Mouse (Mus musculus) forebrain, embryonic 12.5 days (tissue): ENCODE measurements around the gene Stkld1. TPM values are rescaled to one million over a fixed set of nuclear protein-coding genes. Genes with fewer than 3 reads are reported as not detected.
"Not testable (repeated sequence)": the region's sequence is repeated elsewhere in the genome, so short reads cannot be mapped to it uniquely, and the experiment has no call there.

ENCODE experiments used
- ATAC-seq: fragments of 200-750 bp; cut with Nextera tagmentation; 2 replicates; pipeline ENCODE4 v1.8.0; 2017; ENCODE audit warnings: moderate TSS enrichment; ENCODE audit not compliant: low FRiP score
- H3K27ac ChIP-seq: fragments of 300-500 bp; sonication (generic); 2 replicates; pipeline ENCODE4 v1.5.1; 2016; ENCODE audit warnings: mild to moderate bottlenecking
- H3K27me3 ChIP-seq: fragments of 300-500 bp; sonication (generic); 2 replicates; pipeline ENCODE4 v1.6.1; 2016; ENCODE audit warnings: mild to moderate bottlenecking
- H3K36me3 ChIP-seq: fragments of 300-500 bp; sonication (generic); replicated peaks from 2 replicates; pipeline ENCODE4 v1.6.1; 2016; ENCODE audit warnings: mild to moderate bottlenecking
- H3K4me1 ChIP-seq: fragments of 300-500 bp; sonication (generic); 2 replicates; pipeline ENCODE4 v1.6.1; 2016
- H3K4me2 ChIP-seq: fragments of 300-500 bp; sonication (generic); 2 replicates; pipeline ENCODE4 v1.6.1; 2016; ENCODE audit warnings: mild to moderate bottlenecking, moderate library complexity
- H3K4me3 ChIP-seq: fragments of 300-500 bp; sonication (generic); replicated peaks from 2 replicates; pipeline ENCODE4 v1.5.1; 2016; ENCODE audit warnings: mild to moderate bottlenecking
- H3K9ac ChIP-seq: fragments of 300-500 bp; sonication (generic); 2 replicates; pipeline ENCODE4 v1.6.1; 2016; ENCODE audit warnings: mild to moderate bottlenecking
- H3K9me3 ChIP-seq: fragments of 300-500 bp; sonication (generic); 2 replicates; pipeline ENCODE4 v1.6.1; 2016
- WGBS: fragments of 180-500 bp; shearing (Covaris S2); methylation state at CpG from one replicate; pipeline ENCODE4 v1.1.7; 2016; 5-methylcytosine and 5-hydroxymethylcytosine counted together
- polyA plus RNA-seq: library from polyadenylated mRNA; unstranded; fragments of >200 nt; fragmentation: Nextera tagmentation; extraction: Ambion mirVana; gene quantifications from 2 replicates; pipeline ENCODE4 v1.2.1, GENCODE M21; 2016

Gene Stkld1
- polyA plus RNA-seq: 0.11 TPM in 1 of 2 replicates, not detected in the other

- H3K4me3 ChIP-seq: peak within 1 kb of the TSS; percentile 97
- H3K4me1 ChIP-seq: peaks cover 21% of the 10 kb centered on the region
- H3K27ac ChIP-seq: peak within 1 kb of the TSS; percentile 86
- peaks cover 17% of the 10 kb centered on the region for H3K36me3 ChIP-seq
- ATAC-seq: peak; percentile 94
- no peaks in the 10 kb centered on the region for H3K9me3 ChIP-seq
- peak within 1 kb of the TSS; percentile 82 for H3K4me2 ChIP-seq
- WGBS: 1% methylated on average over 30 of the region's 70 CpGs
- H3K27me3 ChIP-seq: 0 out of 2 replicates have a peak, but pooled peaks cover 3% of the 10 kb centered on the region
- H3K9ac ChIP-seq: peak within 1 kb of the TSS; percentile 98
Observed at GRCm38 (mm10) chr2:26933304-26934055, at the start of gene Stkld1, which contains the start of gene Surf4. Gene Stkld1 (plus strand): TSS chr2:26934047. Gene Surf4 (minus strand): TSS chr2:26933928.

GRCm38 (mm10) chr2:26885541-26885940 lies 48.3 kb upstream of the Stkld1 start:
- ATAC-seq, H3K27ac ChIP-seq: not testable (repeated sequence)
- 70% methylated on average over 2 of the region's 2 CpGs for WGBS

GRCm38 (mm10) chr2:26886170-26886569 lies 47.7 kb upstream of the Stkld1 start:
- WGBS: 31% methylated on average over 3 of the region's 4 CpGs
- H3K4me3 ChIP-seq, ATAC-seq, H3K4me2 ChIP-seq, H3K9me3 ChIP-seq, H3K27ac ChIP-seq, H3K4me1 ChIP-seq, H3K27me3 ChIP-seq, H3K9ac ChIP-seq: not testable (repeated sequence)
- peaks cover 28% of the 10 kb centered on the region for H3K36me3 ChIP-seq

More at GRCm38 (mm10) chr2:26885541-26885940, 48.3 kb upstream of the Stkld1 start:
- H3K4me1 ChIP-seq, H3K4me3 ChIP-seq, H3K9me3 ChIP-seq, H3K27me3 ChIP-seq, H3K4me2 ChIP-seq, H3K9ac ChIP-seq: not testable (repeated sequence)
- H3K36me3 ChIP-seq: peaks cover 21% of the 10 kb centered on the region

GRCm38 (mm10) chr2:26895898-26896297 lies 37.9 kb upstream of the Stkld1 start:
- Histone ChIP-seq H3K27me3 (no peaks in the 10 kb centered on the region), H3K4me3 (no peak overlapping the region), H3K4me1 (no peaks in the 10 kb centered on the region), H3K9me3 (no peaks in the 10 kb centered on the region), H3K4me2 (no peak overlapping the region), H3K36me3 (peaks cover 94% of the 10 kb centered on the region), H3K9ac (no peak overlapping the region), H3K27ac (no peak overlapping the region)
- 94% methylated on average over 4 of the region's 4 CpGs for WGBS
- ATAC-seq: no peak

GRCm38 (mm10) chr2:26900731-26901130 lies 33.1 kb upstream of the Stkld1 start:
- Histone ChIP-seq H3K4me3 (no peak overlapping the region), H3K4me1 (peaks cover 21% of the 10 kb centered on the region), H3K4me2 (no peak overlapping the region), H3K9ac (no peak overlapping the region), H3K36me3 (peaks cover 63% of the 10 kb centered on the region), H3K27ac (no peak overlapping the region), H3K9me3 (no peaks in the 10 kb centered on the region), H3K27me3 (no peaks in the 10 kb centered on the region)
- no peak for ATAC-seq
- WGBS: 68% methylated on average over 1 of the region's 1 CpGs

- Histone ChIP-seq H3K27ac (no peak overlapping the region), H3K9ac (peak overlapping the region; percentile 82), H3K27me3 (no peaks in the 10 kb centered on the region), H3K4me2 (peak overlapping the region; percentile 81), H3K9me3 (no peaks in the 10 kb centered on the region), H3K36me3 (peaks cover 63% of the 10 kb centered on the region), H3K4me3 (peak overlapping the region; percentile 79), H3K4me1 (peaks cover 21% of the 10 kb centered on the region)
- WGBS: 17% methylated on average over 7 of the region's 7 CpGs
- no peak for ATAC-seq
Observed at GRCm38 (mm10) chr2:26901834-26902400, 31.9 kb upstream of the Stkld1 start.

GRCm38 (mm10) chr2:26902467-26903220 lies 31.2 kb upstream of the Stkld1 start, which contains the start of gene Surf6:
Gene Surf6 (minus strand): TSS chr2:26902879.
- ATAC-seq: peak; percentile 97
- Histone ChIP-seq H3K4me3 (peak within 1 kb of the TSS; percentile 79), H3K4me1 (peaks cover 24% of the 10 kb centered on the region), H3K9ac (peak within 1 kb of the TSS; percentile 82), H3K27me3 (no peaks in the 10 kb centered on the region), H3K9me3 (no peaks in the 10 kb centered on the region), H3K36me3 (peaks cover 63% of the 10 kb centered on the region), H3K27ac (peak within 1 kb of the TSS; percentile 92), H3K4me2 (peak within 1 kb of the TSS; percentile 81)
- under 1% methylated on average over 41 of the region's 41 CpGs for WGBS

GRCm38 (mm10) chr2:26903311-26903710 lies 30.5 kb upstream of the Stkld1 start:
- peak overlapping the region; percentile 73 for H3K9ac ChIP-seq
- H3K27me3 ChIP-seq: no peaks in the 10 kb centered on the region
- H3K4me1 ChIP-seq: peaks cover 26% of the 10 kb centered on the region
- ATAC-seq: no peak
- no peaks in the 10 kb centered on the region for H3K9me3 ChIP-seq
- H3K36me3 ChIP-seq: peaks cover 63% of the 10 kb centered on the region
- peak overlapping the region; percentile 92 for H3K27ac ChIP-seq
- H3K4me2 ChIP-seq: peak overlapping the region; percentile 81
- WGBS: 11% methylated on average over 7 of the region's 7 CpGs
- H3K4me3 ChIP-seq: peak overlapping the region; percentile 79

- H3K36me3 ChIP-seq: peaks cover 45% of the 10 kb centered on the region
Observed at GRCm38 (mm10) chr2:26905936-26906335, 27.9 kb upstream of the Stkld1 start.

GRCm38 (mm10) chr2:26906431-26906830 lies 27.4 kb upstream of the Stkld1 start:
- WGBS: 92% methylated on average over 3 of the region's 3 CpGs
- Histone ChIP-seq H3K9me3 (no peaks in the 10 kb centered on the region), H3K4me2 (no peak overlapping the region), H3K4me3 (no peak overlapping the region), H3K27ac (no peak overlapping the region), H3K36me3 (peaks cover 47% of the 10 kb centered on the region), H3K27me3 (no peaks in the 10 kb centered on the region), H3K9ac (no peak overlapping the region), H3K4me1 (peaks cover 39% of the 10 kb centered on the region)
- no peak for ATAC-seq

More at GRCm38 (mm10) chr2:26905936-26906335, 27.9 kb upstream of the Stkld1 start:
- H3K4me2 ChIP-seq: no peak overlapping the region
- H3K27ac ChIP-seq: no peak overlapping the region
- peaks cover 42% of the 10 kb centered on the region for H3K4me1 ChIP-seq
- WGBS: 100% methylated on average over 2 of the region's 2 CpGs
- no peak for ATAC-seq
- no peak overlapping the region for H3K4me3 ChIP-seq
- no peak overlapping the region for H3K9ac ChIP-seq
- no peaks in the 10 kb centered on the region for H3K9me3 ChIP-seq
- no peaks in the 10 kb centered on the region for H3K27me3 ChIP-seq

- no peak for ATAC-seq
- Histone ChIP-seq H3K4me1 (peaks cover 39% of the 10 kb centered on the region), H3K4me2 (no peak overlapping the region), H3K9ac (no peak overlapping the region), H3K9me3 (no peaks in the 10 kb centered on the region), H3K4me3 (no peak overlapping the region), H3K27me3 (no peaks in the 10 kb centered on the region), H3K36me3 (peaks cover 52% of the 10 kb centered on the region), H3K27ac (no peak overlapping the region)
- WGBS: 58% methylated on average over 4 of the region's 4 CpGs
Observed at GRCm38 (mm10) chr2:26907109-26907508, 26.7 kb upstream of the Stkld1 start.
